Mouse (Mus musculus) gastrocnemius, postnatal 36 days (tissue): ENCODE results near the gene Tspan18. TPM values are rescaled to one million over a fixed set of nuclear protein-coding genes. Genes with fewer than 3 reads are reported as not detected.

Source experiments
- DNase-seq, 2 experiments: peaks; one replicate each; pipeline ENCODE4 v3.0.0; 2022
- intact Hi-C: fragments of 180-260 bp; cut with DNase I; formaldehyde crosslinking; loops from one replicate; pipeline ENCODE4 v1.15.1; 2025
- long read RNA-seq, 2 experiments: library from polyadenylated mRNA; stranded (forward); transcript quantifications; one replicate each; pipeline ENCODE4 v2.0.0; 2021
- total RNA-seq, 2 experiments: library from RNA; stranded (reverse); gene quantifications; 2 replicates each; pipeline ENCODE4 v1.2.3; 2021

Tspan18 gene
- total RNA-seq, result 1 to 10 TPM; 1.3 to 2.5 TPM
- long read RNA-seq, experiment 1, partial matches to known transcripts, result 0 of 1 reads
- long read RNA-seq, experiment 1, other reads (novel, unspliced or antisense), result 1 of 1 reads
- long read RNA-seq, experiment 2, partial matches to known transcripts, result 0 of 1 reads
- long read RNA-seq, experiment 2, other reads (novel, unspliced or antisense), result 0 of 1 reads

- intact Hi-C loops, result loop anchor here (2.0 kb wide), 1 partner anchor 107 kb away; no protein-coding TSS in a partner anchor
- peak; percentile 45 to 55 for DNase-seq
Observed at GRCm38 (mm10) chr2:93333817-93334731, at the start of gene Tspan18. Gene Tspan18, minus strand, starts transcription at chr2:93334505.

- intact Hi-C loops, result no loop called here
- no peak for DNase-seq
Observed at GRCm38 (mm10) chr2:93383831-93384230, 49.5 kb upstream of the Tspan18 start.

GRCm38 (mm10) chr2:93380680-93381089 lies 46.4 kb upstream of the Tspan18 start:
- intact Hi-C loops, result no loop called here

GRCm38 (mm10) chr2:93377797-93378196 lies 43.5 kb upstream of the Tspan18 start:
- DNase-seq, result no peak
- intact Hi-C loops, result no loop called here

More at GRCm38 (mm10) chr2:93380680-93381089, 46.4 kb upstream of the Tspan18 start:
- no peak for DNase-seq

- DNase-seq, result no peak
- intact Hi-C loops, result no loop called here
Observed at GRCm38 (mm10) chr2:93377157-93377556, 42.9 kb upstream of the Tspan18 start.

- DNase-seq, result no peak
- intact Hi-C loops, result no loop called here
Observed at GRCm38 (mm10) chr2:93372872-93373271, 38.6 kb upstream of the Tspan18 start.

GRCm38 (mm10) chr2:93372097-93372571 lies 37.8 kb upstream of the Tspan18 start:
- no peak for DNase-seq
- intact Hi-C loops, result no loop called here

GRCm38 (mm10) chr2:93368954-93369353 lies 34.6 kb upstream of the Tspan18 start:
- intact Hi-C loops, result no loop called here
- DNase-seq, result peak in 1 of 2 experiments; percentile 25

GRCm38 (mm10) chr2:93367962-93368361 lies 33.7 kb upstream of the Tspan18 start:
- intact Hi-C loops, result no loop called here
- no peak for DNase-seq

GRCm38 (mm10) chr2:93365411-93365810 lies 31.1 kb upstream of the Tspan18 start:
- DNase-seq, result no peak
- intact Hi-C loops, result no loop called here

- no peak for DNase-seq
- intact Hi-C loops, result no loop called here
Observed at GRCm38 (mm10) chr2:93364951-93365350, 30.6 kb upstream of the Tspan18 start.

GRCm38 (mm10) chr2:93361454-93361853 lies 27.1 kb upstream of the Tspan18 start:
- no peak for DNase-seq
- intact Hi-C loops, result no loop called here

- no peak for DNase-seq
- intact Hi-C loops, result no loop called here
Observed at GRCm38 (mm10) chr2:93360310-93360709, 26.0 kb upstream of the Tspan18 start.

- DNase-seq, result no peak
- intact Hi-C loops, result no loop called here
Observed at GRCm38 (mm10) chr2:93357391-93357790, 23.1 kb upstream of the Tspan18 start.

GRCm38 (mm10) chr2:93355845-93356244 lies 21.5 kb upstream of the Tspan18 start:
- intact Hi-C loops, result no loop called here
- no peak for DNase-seq

GRCm38 (mm10) chr2:93354621-93355020 lies 20.3 kb upstream of the Tspan18 start:
- intact Hi-C loops, result no loop called here
- no peak for DNase-seq

GRCm38 (mm10) chr2:93353725-93354124 lies 19.4 kb upstream of the Tspan18 start:
- DNase-seq, result no peak
- intact Hi-C loops, result no loop called here

GRCm38 (mm10) chr2:93352915-93353685 lies 18.8 kb upstream of the Tspan18 start:
- DNase-seq, result no peak
- intact Hi-C loops, result no loop called here

- DNase-seq, result no peak
- intact Hi-C loops, result no loop called here
Observed at GRCm38 (mm10) chr2:93351352-93351751, 17.0 kb upstream of the Tspan18 start.

GRCm38 (mm10) chr2:93347018-93347417 lies 12.7 kb upstream of the Tspan18 start:
- intact Hi-C loops, result no loop called here

GRCm38 (mm10) chr2:93346609-93347008 lies 12.3 kb upstream of the Tspan18 start:
- no peak for DNase-seq
- intact Hi-C loops, result no loop called here

More at GRCm38 (mm10) chr2:93347018-93347417, 12.7 kb upstream of the Tspan18 start:
- no peak for DNase-seq
